Mouse (Mus musculus) Patski (cell line): Measurements from ENCODE around the gene Dusp11. TPM values are rescaled to one million over a fixed set of nuclear protein-coding genes. Genes with fewer than 3 reads are reported as not detected.
"Not testable (repeated sequence)": the region's sequence is repeated elsewhere in the genome, so short reads cannot be mapped to it uniquely, and the experiment has no call there.

ENCODE experiments used
- ATAC-seq: fragments of 100-300 bp; one replicate; pipeline ENCODE4 v1.8.0; 2021
- CTCF ChIA-PET: fragments of 350-600 bp; sonication (Branson Sonifier 250); formaldehyde crosslinking; loops from one replicate; lab custom pipeline; 2022; ENCODE audit warnings: inconsistent platforms; lab: Charles Lee
- POLR2A ChIA-PET: fragments of 350-600 bp; sonication (Branson Sonifier 250); formaldehyde crosslinking; loops from one replicate; lab custom pipeline; 2022; ENCODE audit warnings: antibody characterized with exemption, inconsistent platforms; lab: Charles Lee
- DNase-seq: peaks from one replicate; pipeline ENCODE4 v3.0.0-alpha.2; 2011; ENCODE audit warnings: low read depth, low spot score
- H3K27me3 ChIP-seq: fragments of 371-371 bp; one replicate; pipeline ENCODE4 v1.5.1; 2021
- CTCF ChIP-seq: fragments of 100-300 bp; IDR thresholded peaks from one replicate; pipeline ENCODE4 v1.5.1; 2021
- in situ Hi-C: fragments of 300-500 bp; cut with MboI; formaldehyde crosslinking; loops from 3 replicates; pipeline ENCODE4 v1.11.1; 2018; ENCODE audit warnings: low pct_unique_long_range_greater_than_20kb, mixed read lengths
- polyA plus RNA-seq: library from polyadenylated mRNA; unstranded; gene quantifications from one replicate; pipeline ENCODE4 v1.2.3, GENCODE M21; 2021

The Dusp11 gene
- polyA plus RNA-seq, 1 experiment from 2014 or later: 50.1 TPM

DNA sequence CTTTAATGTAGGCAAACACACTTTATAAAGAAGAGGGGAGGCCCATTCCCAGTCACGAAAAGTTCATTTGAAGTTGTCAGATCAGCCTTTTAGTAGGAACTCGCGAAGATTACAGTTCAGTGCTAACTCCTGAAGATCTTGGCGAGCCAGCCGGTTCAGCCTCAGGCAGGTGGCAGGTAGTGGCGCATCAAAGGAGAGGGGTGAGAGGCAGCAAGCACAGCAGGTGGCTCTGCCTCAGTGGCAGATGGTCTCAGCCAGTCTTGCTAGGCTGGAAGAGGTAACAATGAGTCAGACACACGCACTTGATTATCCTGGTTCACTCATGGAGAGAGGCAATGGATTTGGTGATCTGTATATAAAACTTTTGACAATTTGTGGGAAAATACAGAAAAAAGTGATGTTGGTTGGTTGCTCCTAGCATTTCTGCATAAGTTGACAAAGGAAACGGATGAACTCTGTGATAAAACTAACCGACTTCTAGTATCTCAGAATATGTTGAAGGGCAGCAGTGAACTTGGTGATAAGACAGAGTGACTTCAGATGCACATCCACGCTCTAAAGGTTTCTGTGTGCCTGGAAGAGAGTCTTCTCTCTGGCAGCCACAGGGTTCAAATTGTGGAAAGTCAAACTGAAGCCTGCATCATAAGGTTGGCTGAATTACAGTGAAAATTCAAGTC, 13.6 kb upstream of the Dusp11 start:
- DNase-seq (no peak), ATAC-seq (no peak)
- H3K27me3 ChIP-seq: no peaks in the 10 kb centered on the region
- no peak for TF ChIP-seq CTCF
- ChIA-PET POLR2A (no interaction called here), CTCF (no interaction called here)
- in situ Hi-C loops: no loop called here

DNA sequence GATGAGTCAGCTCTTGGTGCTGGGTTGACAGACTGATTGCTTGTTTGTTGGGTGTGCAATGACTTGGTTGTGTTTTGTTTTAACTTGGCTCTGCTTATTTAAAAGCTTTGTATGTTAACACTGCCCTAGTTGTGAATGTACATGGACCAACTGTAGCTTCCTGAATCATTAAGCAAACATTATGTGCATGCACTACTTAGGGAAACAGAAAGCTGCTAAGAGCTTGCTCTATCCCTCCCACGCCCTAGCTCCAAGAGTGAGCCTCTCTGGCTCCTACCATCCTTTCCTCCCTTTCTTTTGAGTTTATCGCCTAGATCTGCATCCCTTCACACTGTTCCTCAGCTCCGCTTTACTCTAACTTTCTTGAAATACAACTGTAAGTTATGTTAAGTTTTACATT, 11.9 kb upstream of the Dusp11 start:
- H3K27me3 ChIP-seq: no peaks in the 10 kb centered on the region
- TF ChIP-seq CTCF: no peak
- POLR2A ChIA-PET: no interaction called here
- no peak for ATAC-seq
- CTCF ChIA-PET: no interaction called here
- in situ Hi-C loops: no loop called here
- DNase-seq: no peak

DNA sequence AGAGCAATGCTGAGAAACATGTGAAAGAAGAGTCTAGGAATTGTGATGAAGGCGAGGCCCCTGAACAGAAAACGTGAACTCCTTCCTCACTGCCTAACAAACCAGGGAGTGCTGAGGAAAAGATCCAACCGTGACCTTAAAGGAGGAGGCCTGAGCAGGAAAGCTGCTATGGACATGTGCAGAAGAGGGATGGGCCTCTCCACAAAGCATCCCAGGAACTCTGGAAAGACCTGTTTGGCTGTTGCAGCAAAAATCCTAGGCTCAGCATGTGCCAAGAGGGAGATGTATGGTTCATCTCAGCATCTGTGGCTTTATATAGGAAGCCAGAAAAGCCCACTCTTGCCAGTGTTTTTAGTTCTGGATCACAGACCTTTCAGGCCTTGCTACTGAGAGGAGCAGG, 11.2 kb upstream of the Dusp11 start:
- in situ Hi-C loops: no loop called here

DNA sequence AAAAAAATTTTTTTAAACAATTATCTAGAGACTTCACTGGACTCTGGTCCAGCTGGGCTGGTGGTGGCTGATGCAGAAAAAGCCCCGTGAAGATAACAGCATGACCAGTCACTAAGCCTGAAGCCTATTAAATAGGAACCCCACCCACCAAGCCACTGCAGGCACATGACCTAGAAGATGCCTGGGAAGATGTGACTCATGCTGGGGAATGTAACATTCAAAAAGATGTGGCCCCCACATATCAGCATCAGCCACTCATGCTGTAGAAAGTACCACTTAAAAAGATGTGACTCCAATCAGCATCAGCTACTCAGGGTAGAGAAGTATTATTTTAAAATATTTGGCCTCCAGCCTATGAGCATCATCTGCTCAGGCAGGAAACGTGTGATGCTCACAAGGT, 8.4 kb upstream of the Dusp11 start:
- DNase-seq (no peak), ATAC-seq (no peak)
- no peak for TF ChIP-seq CTCF
- ChIA-PET POLR2A (no interaction called here), CTCF (no interaction called here)
- in situ Hi-C loops: no loop called here
- no peaks in the 10 kb centered on the region for H3K27me3 ChIP-seq

More for the DNA sequence above, 11.2 kb upstream of the Dusp11 start:
- no peak for TF ChIP-seq CTCF
- CTCF ChIA-PET: no interaction called here
- no peak for DNase-seq
- POLR2A ChIA-PET: no interaction called here
- H3K27me3 ChIP-seq: no peaks in the 10 kb centered on the region
- no peak for ATAC-seq

DNA sequence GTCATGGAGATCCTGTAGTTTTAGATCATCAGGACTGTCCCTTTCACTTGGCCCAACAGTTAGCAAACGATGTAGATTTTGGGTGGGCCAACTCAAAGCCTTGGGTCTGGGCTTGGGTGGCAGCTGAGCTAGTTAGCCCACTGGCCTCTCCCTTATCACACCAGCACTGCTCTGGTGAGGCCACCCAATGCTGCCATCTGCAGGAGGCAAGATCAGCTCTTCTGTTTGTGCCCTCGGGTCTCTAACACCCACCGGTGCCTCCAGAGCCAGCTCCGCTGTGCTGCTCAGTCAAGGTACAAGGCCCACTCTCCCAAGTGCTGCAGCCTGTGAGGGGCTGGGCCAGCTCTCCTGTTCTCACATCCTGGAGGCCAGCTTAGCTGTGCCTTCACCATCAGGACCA, 5.2 kb upstream of the Dusp11 start:
- no peak for TF ChIP-seq CTCF
- H3K27me3 ChIP-seq: no peaks in the 10 kb centered on the region
- no peak for ATAC-seq
- ChIA-PET POLR2A (no interaction called here), CTCF (interaction anchor here (0.8 kb wide), 1 partner anchor 38 kb away, joined by 3 read pairs; no protein-coding TSS in a partner anchor)
- no peak for DNase-seq
- in situ Hi-C loops: no loop called here

DNA sequence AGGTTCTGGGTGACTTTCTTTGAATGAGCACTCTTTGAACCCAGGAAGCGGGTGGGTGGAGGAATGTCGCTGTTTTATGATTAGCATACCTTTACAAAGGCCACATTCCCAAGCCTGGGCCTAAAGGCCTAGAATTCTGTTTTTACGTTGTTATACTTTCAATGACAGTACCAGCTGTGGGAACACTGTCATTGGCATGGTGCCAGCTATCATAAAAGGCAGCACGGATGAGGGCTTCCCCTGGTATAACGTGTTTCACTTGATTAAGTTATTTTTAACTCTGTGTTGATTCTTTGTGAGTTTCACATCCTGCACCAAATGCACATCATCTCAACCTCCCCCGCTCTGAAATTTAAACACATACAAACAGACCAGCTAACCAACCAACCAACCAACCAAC, 4.6 kb upstream of the Dusp11 start:
- H3K27me3 ChIP-seq, ATAC-seq, in situ Hi-C loops, POLR2A ChIA-PET, CTCF ChIA-PET, DNase-seq: not testable (repeated sequence)

DNA sequence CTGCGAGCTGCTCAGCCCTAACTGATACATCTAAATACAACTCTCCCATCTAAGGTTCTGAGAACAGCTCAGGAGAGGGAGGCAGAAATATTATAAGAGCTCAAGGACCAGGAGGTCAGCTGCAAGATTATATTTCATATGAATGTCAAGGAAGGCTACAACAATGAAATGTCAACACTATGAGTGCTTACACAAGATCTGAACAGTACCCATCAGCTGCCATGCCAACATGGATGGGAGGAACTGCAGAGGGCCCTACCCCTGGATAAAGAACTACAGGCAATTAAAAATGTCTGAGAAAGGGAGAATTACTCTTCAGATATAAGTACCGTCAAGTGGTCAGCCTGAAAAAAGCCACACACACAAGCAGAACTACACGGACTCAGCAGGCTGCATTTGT, 3.9 kb downstream of the Dusp11 start:
- in situ Hi-C loops: no loop called here
- CTCF ChIA-PET: interaction anchor here (1.3 kb wide), 1 partner anchor 9 kb away, joined by 4 read pairs; no protein-coding TSS in a partner anchor
- no peak for TF ChIP-seq CTCF
- ATAC-seq (no peak), DNase-seq (no peak)
- POLR2A ChIA-PET: no interaction called here
- H3K27me3 ChIP-seq: no peaks in the 10 kb centered on the region

DNA sequence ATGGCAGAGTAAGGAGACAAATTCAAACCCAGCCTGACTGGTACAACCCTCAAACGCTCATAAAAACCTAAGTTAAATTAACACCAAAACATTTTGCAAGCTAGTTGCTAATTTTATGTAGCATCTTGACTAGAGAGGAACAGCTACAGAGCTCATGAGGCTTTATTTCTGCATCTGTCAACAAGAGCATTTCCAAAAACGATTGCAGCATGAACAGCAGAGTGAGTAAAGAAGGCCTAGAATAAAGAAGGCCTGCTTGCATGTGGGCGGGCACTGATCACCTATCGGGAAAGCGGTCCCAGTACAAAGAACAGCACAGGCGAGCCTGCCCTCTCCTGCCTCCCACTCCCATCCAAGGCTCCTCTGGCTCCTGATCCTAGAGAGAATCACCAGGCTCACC, 12.9 kb downstream of the Dusp11 start:
- CTCF ChIA-PET: interaction anchor here (1.2 to 1.5 kb wide), 2 partner anchors 10 to 56 kb away, joined by 3 to 4 read pairs; no protein-coding TSS in a partner anchor
- ATAC-seq: no peak
- in situ Hi-C loops: no loop called here
- no peak for DNase-seq
- no peaks in the 10 kb centered on the region for H3K27me3 ChIP-seq
- no peak for TF ChIP-seq CTCF
- POLR2A ChIA-PET: no interaction called here

DNA sequence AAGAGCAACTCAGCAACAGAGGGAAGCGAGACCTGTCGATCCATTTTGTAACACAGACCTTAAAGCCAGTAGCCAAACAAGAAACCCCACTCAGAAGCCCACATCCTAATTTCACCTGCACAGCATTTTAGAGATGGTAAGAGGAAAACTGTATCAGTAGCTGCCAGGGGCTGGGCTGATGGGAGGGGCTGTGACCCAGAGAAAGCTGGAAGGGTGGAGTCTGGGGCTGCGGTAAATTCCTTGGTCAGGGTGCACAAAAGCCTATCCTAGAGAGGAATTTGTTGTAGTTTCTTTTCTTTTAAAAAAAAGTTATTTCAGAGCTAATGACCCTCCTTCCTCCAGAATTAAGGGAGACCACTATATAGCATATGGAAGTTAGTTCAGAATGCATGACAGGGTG, 19.0 kb downstream of the Dusp11 start:
- TF ChIP-seq CTCF: no peak
- ChIA-PET CTCF (interaction anchor here (0.9 kb wide), 1 partner anchor 16 kb away, joined by 3 read pairs; no protein-coding TSS in a partner anchor), POLR2A (no interaction called here)
- no peaks in the 10 kb centered on the region for H3K27me3 ChIP-seq
- no peak for DNase-seq
- ATAC-seq: no peak
- in situ Hi-C loops: no loop called here

DNA sequence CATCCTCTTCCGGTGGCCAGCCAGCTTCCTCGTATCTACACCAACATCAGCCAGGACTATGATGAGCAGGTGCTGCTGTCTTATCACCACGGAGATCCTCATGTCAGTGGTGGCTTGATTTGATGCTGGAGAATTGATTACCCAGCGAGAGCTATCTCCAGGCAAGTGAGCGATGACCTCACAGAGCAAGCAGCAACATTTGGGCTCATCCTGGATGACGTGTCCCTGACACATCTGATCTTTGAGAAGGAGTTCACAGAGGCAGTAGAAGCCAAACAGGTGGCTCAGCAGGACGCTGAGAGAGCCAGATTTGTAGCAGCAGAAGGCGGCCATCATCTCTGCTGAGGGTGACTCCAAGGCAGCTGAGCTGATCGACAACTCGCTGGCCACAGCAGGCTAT, 22.8 kb downstream of the Dusp11 start:
- TF ChIP-seq CTCF: no peak
- DNase-seq: no peak
- CTCF ChIA-PET: interaction anchor here (1.2 kb wide), 2 partner anchors 11 to 66 kb away, joined by 3 read pairs; no protein-coding TSS in a partner anchor
- no peak for ATAC-seq
- POLR2A ChIA-PET: no interaction called here
- H3K27me3 ChIP-seq: no peaks in the 10 kb centered on the region
- in situ Hi-C loops: no loop called here
